Comparison of ENCODE assay signal across 28 mouse cellular contexts in genomic region chr11:75930208-75930607, GRCm38 (mm10). TPM values are rescaled to one million over a fixed set of nuclear protein-coding genes. Genes with fewer than 3 reads are reported as not detected.
A peak's percentile ranks its signal among the peaks of the same experiment; 100 is the strongest.
DNase-seq lines count a peak whose midpoint lies in the region; ATAC-seq and TF ChIP-seq lines count a peak whose summit lies in the region.
"Had no signal": no experiment of that assay in that cellular context is flagged by ENCODE, and none has a peak within 500 bp of the region (broad histone marks: within the 10 kb centered on the region; RNA-seq: fewer than 3 reads in every experiment).

No protein-coding gene starts in this region.

- in situ Hi-C loops in CH12.LX (cut with MboI; ENCODE audit: low pct_ligation_motif_present, low pct_unique_long_range_greater_than_20kb, low sequenced_read_pairs) = no loop called here

- H3K9me3 ChIP-seq in intestine, embryonic 16.5 days (ENCODE audit: control insufficient read depth, low read length) = no peaks in the 10 kb centered on the region
- no peaks in the 10 kb centered on the region for H3K9me3 ChIP-seq in intestine, embryonic 15.5 days
- no peaks in the 10 kb centered on the region for H3K9me3 ChIP-seq in stomach, embryonic 15.5 days
- H3K9me3 ChIP-seq in stomach, postnatal 0 days (ENCODE audit: control insufficient read depth, low read length) = no peaks in the 10 kb centered on the region
- no peaks in the 10 kb centered on the region for H3K9me3 ChIP-seq in CH12.LX (replicated peaks; ENCODE audit: low read length)
- H3K9me3 ChIP-seq: embryonic facial prominence, embryonic 13.5 days; embryonic facial prominence, embryonic 15.5 days; forebrain, embryonic 10.5 days; forebrain, embryonic 12.5 days had no signal

- DNase-seq in stomach, postnatal 0 days (ENCODE audit: low spot score) = no peak
- DNase-seq in CH12.LX (ENCODE audit: extremely low read depth) = peak; percentile 20
- DNase-seq in Muller cell, postnatal 12 days (ENCODE audit: inconsistent ontology term) = no peak
- no peak for DNase-seq in lung, postnatal 36 days
- DNase-seq: adrenal gland, adult 2 months; adrenal gland, postnatal 10 days; adrenal gland, postnatal 25 days; B cell, adult 2 months; cerebellum, adult 11 months; cerebellum, adult 18-20 months; cerebellum, adult 8-10 months; cerebellum, adult 9-11 months; cerebellum, postnatal 14 days; cerebellum, postnatal 36 days had no signal

- H3K79me2 ChIP-seq in CH12.LX (replicated peaks; ENCODE audit: control insufficient read depth, extremely low read depth, insufficient read depth, poor library complexity, severe bottlenecking) = no peaks in the 10 kb centered on the region

- dilution Hi-C loops in CH12.LX (cut with MboI; ENCODE audit: extremely low pct_ligation_motif_present, extremely low pct_unique_long_range_greater_than_20kb, low sequenced_read_pairs) = no loop called here

- TF ChIP-seq CTCF in stomach, postnatal 0 days (IDR thresholded peaks at IDR 0.05; ENCODE audit: low read depth) = no peak
- TF ChIP-seq CTCF in CH12.LX (conservative IDR thresholded peaks at IDR 0.05 in 1 of 2, IDR thresholded peaks at IDR 0.05 in 1 of 2; ENCODE audit: low read depth in 2 of 2, low read length in 2 of 2) = no peak
- TF ChIP-seq CTCF in small intestine, adult 2 months (IDR thresholded peaks at IDR 0.05; ENCODE audit: extremely low read depth, insufficient read length, insufficient replicate concordance, low read depth, low read length) = no peak

- ATAC-seq in intestine, embryonic 16.5 days = no peak
- ATAC-seq in intestine, embryonic 15.5 days = no peak
- ATAC-seq in stomach, embryonic 15.5 days (ENCODE audit: insufficient read depth, low FRiP score, low read depth) = no peak
- ATAC-seq in stomach, postnatal 0 days (ENCODE audit: low FRiP score, low TSS enrichment) = no peak
- ATAC-seq: activated CD4-positive, CD25-positive, alpha-beta regulatory T cell, adult 4 months; CD4-positive, CD25-positive, alpha-beta regulatory T cell, adult 4 months; forebrain, embryonic 14.5 days; forebrain, embryonic 16.5 days; Patski had no signal

- H3K27ac ChIP-seq in intestine, embryonic 16.5 days (ENCODE audit: low read length) = peak overlapping the region; percentile 54
- H3K27ac ChIP-seq in intestine, embryonic 15.5 days = no peak overlapping the region
- H3K27ac ChIP-seq in stomach, embryonic 15.5 days = 0 out of 2 replicates have a peak overlapping the region, but pooled peaks have one; percentile 6
- no peak overlapping the region for H3K27ac ChIP-seq in stomach, postnatal 0 days (replicated peaks)
- H3K27ac ChIP-seq in CH12.LX (ENCODE audit: insufficient read depth, low read depth) = no peak overlapping the region
- H3K27ac ChIP-seq in small intestine, adult 2 months (ENCODE audit: insufficient read depth, low read depth, low read length) = peak overlapping the region; percentile 12; the same call in 1 of the 2 replicates
- H3K27ac ChIP-seq: embryonic facial prominence, embryonic 13.5 days; embryonic facial prominence, embryonic 15.5 days; forebrain, embryonic 10.5 days; forebrain, embryonic 12.5 days had no signal

- no peaks in the 10 kb centered on the region for H3K27me3 ChIP-seq in intestine, embryonic 16.5 days (replicated peaks; ENCODE audit: control insufficient read depth, insufficient read depth, low read length)
- no peaks in the 10 kb centered on the region for H3K27me3 ChIP-seq in intestine, embryonic 15.5 days (replicated peaks)
- H3K27me3 ChIP-seq in stomach, embryonic 15.5 days (replicated peaks) = no peaks in the 10 kb centered on the region
- H3K27me3 ChIP-seq in stomach, postnatal 0 days (ENCODE audit: control insufficient read depth, insufficient read depth, low read length) = no peaks in the 10 kb centered on the region
- H3K27me3 ChIP-seq in CH12.LX (replicated peaks) = peaks cover 7% of the 10 kb centered on the region
- no peaks in the 10 kb centered on the region for H3K27me3 ChIP-seq in small intestine, adult 2 months (ENCODE audit: control insufficient read depth, insufficient read depth, low read length)
- H3K27me3 ChIP-seq: embryonic facial prominence, embryonic 13.5 days; embryonic facial prominence, embryonic 15.5 days; forebrain, embryonic 12.5 days; Patski had no signal

- 63% methylated on average over 9 of the region's 9 CpGs for WGBS in intestine, embryonic 16.5 days
- WGBS in intestine, embryonic 15.5 days = 69% methylated on average over 9 of the region's 9 CpGs
- WGBS in stomach, embryonic 15.5 days = 67% methylated on average over 9 of the region's 9 CpGs
- WGBS in stomach, postnatal 0 days = 72% methylated on average over 9 of the region's 9 CpGs
- 31% methylated on average over 9 of the region's 9 CpGs for WGBS in small intestine, adult 2 months

- TF ChIP-seq EP300 in stomach, postnatal 0 days (optimal IDR thresholded peaks at IDR 0.05) = no peak
- peak; percentile 57; the same call in 1 of the 2 replicates for TF ChIP-seq EP300 in CH12.LX (IDR thresholded peaks at IDR 0.05; ENCODE audit: low read length)

- H3K4me3 ChIP-seq in intestine, embryonic 16.5 days (ENCODE audit: low read length) = no peak overlapping the region
- no peak overlapping the region for H3K4me3 ChIP-seq in intestine, embryonic 15.5 days (replicated peaks)
- H3K4me3 ChIP-seq in stomach, embryonic 15.5 days (replicated peaks) = no peak overlapping the region
- no peak overlapping the region for H3K4me3 ChIP-seq in stomach, postnatal 0 days (ENCODE audit: low read depth, low read length)
- H3K4me3 ChIP-seq in CH12.LX (replicated peaks in 1 of 3; ENCODE audit: low read depth in 2 of 3, low read length in 2 of 3, poor library complexity in 1 of 3) = peak overlapping the region in 1 of 3 experiments; percentile 8
- H3K4me3 ChIP-seq in small intestine, adult 2 months (ENCODE audit: low read depth, low read length) = no peak overlapping the region
- H3K4me3 ChIP-seq: embryonic facial prominence, embryonic 13.5 days; embryonic facial prominence, embryonic 15.5 days; erythroblast, embryonic 14.5 days; forebrain, embryonic 10.5 days; forebrain, embryonic 12.5 days had no signal

- no peaks in the 10 kb centered on the region for H3K36me3 ChIP-seq in intestine, embryonic 16.5 days (ENCODE audit: control insufficient read depth, insufficient read depth, low read length)
- no peaks in the 10 kb centered on the region for H3K36me3 ChIP-seq in intestine, embryonic 15.5 days
- no peaks in the 10 kb centered on the region for H3K36me3 ChIP-seq in stomach, embryonic 15.5 days
- H3K36me3 ChIP-seq in stomach, postnatal 0 days (ENCODE audit: control insufficient read depth, insufficient read depth, low read length) = no peaks in the 10 kb centered on the region
- no peaks in the 10 kb centered on the region for H3K36me3 ChIP-seq in CH12.LX (replicated peaks in 1 of 2; ENCODE audit: control insufficient read depth in 1 of 2, insufficient read depth in 1 of 2, low read length in 1 of 2)
- H3K36me3 ChIP-seq in small intestine, adult 2 months (ENCODE audit: control insufficient read depth, insufficient read depth, low read length) = no peaks in the 10 kb centered on the region
- H3K36me3 ChIP-seq: embryonic facial prominence, embryonic 13.5 days; embryonic facial prominence, embryonic 15.5 days; forebrain, embryonic 10.5 days; forebrain, embryonic 12.5 days had no signal

- no peak for TF ChIP-seq RAD21 in CH12.LX (IDR thresholded peaks at IDR 0.05; ENCODE audit: low read depth, low read length)

- peaks cover 62% of the 10 kb centered on the region for H3K4me1 ChIP-seq in intestine, embryonic 16.5 days (ENCODE audit: control insufficient read depth, insufficient read depth, low read length)
- H3K4me1 ChIP-seq in intestine, embryonic 15.5 days (replicated peaks) = peaks cover 44% of the 10 kb centered on the region
- peaks cover 31% of the 10 kb centered on the region for H3K4me1 ChIP-seq in stomach, embryonic 15.5 days
- H3K4me1 ChIP-seq in stomach, postnatal 0 days (replicated peaks; ENCODE audit: control insufficient read depth, insufficient read depth) = no peaks in the 10 kb centered on the region; the same call in 1 of the 2 replicates
- peaks cover 0 to 35% of the 10 kb centered on the region in 2 experiments; a peak in 3 of 4 replicates for H3K4me1 ChIP-seq in CH12.LX (ENCODE audit: control insufficient read depth in 1 of 2, insufficient read depth in 2 of 2)
- H3K4me1 ChIP-seq in small intestine, adult 2 months (ENCODE audit: control insufficient read depth, insufficient read depth, insufficient read length, low read length) = peaks cover 29% of the 10 kb centered on the region

- no peak for TF ChIP-seq POLR2A in CH12.LX (IDR thresholded peaks at IDR 0.05; ENCODE audit: low read depth, low read length)
- TF ChIP-seq POLR2A in small intestine, adult 2 months (IDR thresholded peaks at IDR 0.05; ENCODE audit: low read depth, low read length) = no peak

- H3K4me2 ChIP-seq in intestine, embryonic 16.5 days (ENCODE audit: low read depth, low read length) = no peak overlapping the region
- no peak overlapping the region for H3K4me2 ChIP-seq in intestine, embryonic 15.5 days (replicated peaks)
- H3K4me2 ChIP-seq in stomach, embryonic 15.5 days = no peak overlapping the region
- no peak overlapping the region for H3K4me2 ChIP-seq in stomach, postnatal 0 days (replicated peaks; ENCODE audit: low read depth)
- peak overlapping the region; percentile 76 for H3K4me2 ChIP-seq in CH12.LX (ENCODE audit: insufficient read depth, low read depth, poor library complexity, severe bottlenecking)
- H3K4me2 ChIP-seq: embryonic facial prominence, embryonic 13.5 days; embryonic facial prominence, embryonic 15.5 days; forebrain, embryonic 12.5 days had no signal

- peak overlapping the region; percentile 25; the same call in 1 of the 2 replicates for H3K9ac ChIP-seq in intestine, embryonic 16.5 days (ENCODE audit: low read depth, low read length)
- H3K9ac ChIP-seq in intestine, embryonic 15.5 days = no peak overlapping the region
- H3K9ac ChIP-seq in stomach, embryonic 15.5 days = no peak overlapping the region
- H3K9ac ChIP-seq in stomach, postnatal 0 days (ENCODE audit: low read length) = no peak overlapping the region
- 0 out of 2 replicates have a peak overlapping the region, but pooled peaks have one; percentile 2 for H3K9ac ChIP-seq in CH12.LX (ENCODE audit: insufficient read depth, low read depth)
- H3K9ac ChIP-seq: embryonic facial prominence, embryonic 13.5 days; embryonic facial prominence, embryonic 15.5 days; forebrain, embryonic 12.5 days had no signal

TF ChIP-seq in CH12.LX, 34 proteins besides CTCF, POLR2A, EP300 and RAD21 (continues in another document):
- TF ChIP-seq E2F4 (IDR thresholded peaks at IDR 0.05; ENCODE audit: insufficient replicate concordance, low read depth, low read length) = no peak

RNA-seq across cellular contexts. Expression of gene Rph3al, which starts 8.0 kb away (rescaled TPM):
- polyA plus RNA-seq in intestine, embryonic 16.5 days (2015; fragmentation: Nextera tagmentation; extraction: Ambion mirVana) = 20.1 and 21.1 TPM in 2 replicates
- polyA plus RNA-seq in intestine, embryonic 15.5 days (2015; fragmentation: Nextera tagmentation; extraction: Ambion mirVana) = 18.2 and 19.7 TPM in 2 replicates
- 12.7 and 14.5 TPM in 2 replicates for polyA plus RNA-seq in stomach, embryonic 15.5 days (2015; fragmentation: Nextera tagmentation; extraction: Ambion mirVana)
- 11.2 and 11.7 TPM in 2 replicates for polyA plus RNA-seq in stomach, postnatal 0 days (2015; fragmentation: Nextera tagmentation; extraction: Ambion mirVana)
- total RNA-seq in CH12.LX (2012; rRNA removed) (0.21 and 0.34 TPM in 2 replicates), CH12.LX (2014; rRNA removed) (0.16 TPM in 1 of 2 replicates, not detected in the other)
- 0.39 and 0.55 TPM in 2 replicates for polyA plus RNA-seq in CH12.LX (2012; ENCODE audit: insufficient read length, low read depth)
- 12.6 and 12.7 TPM in 2 replicates for polyA plus RNA-seq in small intestine, adult 2 months (2012; rRNA removed)
- polyA plus RNA-seq: erythroblast, embryonic 14.5 days had no signal

Comparison
In these comparisons a context has a peak if more than half of its experiments do, and no peak if none do; other contexts are left out.
1. H3K27ac ChIP-seq: peak in intestine, embryonic 16.5 days (single experiment), stomach, embryonic 15.5 days (single experiment) and small intestine, adult 2 months (single experiment); none in intestine, embryonic 15.5 days (single experiment), stomach, postnatal 0 days (single experiment) and CH12.LX (single experiment).
2. H3K9ac ChIP-seq: peak in intestine, embryonic 16.5 days (single experiment) and CH12.LX (single experiment); none in intestine, embryonic 15.5 days (single experiment), stomach, embryonic 15.5 days (single experiment) and stomach, postnatal 0 days (single experiment).